Mouse (Mus musculus): ENCODE data around the gene Galnt14. TPM values are rescaled to one million over a fixed set of nuclear protein-coding genes. Genes with fewer than 3 reads are reported as not detected.

Galnt14 gene
- polyA plus RNA-seq, 1 experiment from 2014 or later: 9.5 TPM

DNA sequence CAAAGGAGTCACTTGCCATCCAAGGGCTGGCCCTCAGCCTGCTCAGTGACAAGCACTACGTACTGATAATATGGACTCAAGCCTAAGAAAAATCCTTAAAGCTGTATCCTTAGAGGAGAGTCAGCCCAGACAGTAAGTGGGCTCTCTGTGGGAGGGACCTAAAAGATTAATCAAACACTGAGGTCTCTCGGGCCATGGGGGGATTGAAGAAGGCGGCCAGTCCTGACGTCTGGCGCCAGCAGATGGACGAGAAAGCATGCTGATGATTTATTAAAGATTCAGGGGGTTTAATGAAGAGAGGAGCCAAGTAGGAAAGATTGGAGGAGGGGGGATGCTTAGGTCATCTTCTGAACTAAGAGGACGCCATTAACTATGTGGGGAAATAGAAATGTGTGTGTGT is 162.1 kb downstream of the Galnt14 start:
- H3K9me3 ChIP-seq (ENCODE audit: control insufficient read depth, low read length): no peaks in the 10 kb centered on the region
- ATAC-seq (ENCODE audit: insufficient read depth, low FRiP score, low TSS enrichment): peak; percentile 24; the same call in 1 of the 2 replicates
- H3K4me1 ChIP-seq (ENCODE audit: control insufficient read depth, insufficient read depth, low read length): no peaks in the 10 kb centered on the region
- WGBS: 59% methylated on average over 7 of the region's 7 CpGs
- no peak overlapping the region for H3K9ac ChIP-seq (ENCODE audit: low read length)
- peak; percentile 14 for DNase-seq (ENCODE audit: low spot score)
- H3K4me3 ChIP-seq (ENCODE audit: low read depth, low read length): no peak overlapping the region
- H3K27ac ChIP-seq (ENCODE audit: low read depth, low read length): peak overlapping the region; percentile 47; the same call in 1 of the 2 replicates
- H3K4me2 ChIP-seq (ENCODE audit: low read depth): no peak overlapping the region
- no peaks in the 10 kb centered on the region for H3K27me3 ChIP-seq (ENCODE audit: control insufficient read depth, insufficient read depth, low read length)
- H3K36me3 ChIP-seq (ENCODE audit: control insufficient read depth, insufficient read depth, low read length): no peaks in the 10 kb centered on the region

GRCm38 (mm10) chr17:73547483-73547882 is 162.8 kb downstream of the Galnt14 start:
- DNase-seq (ENCODE audit: low spot score) (no peak), ATAC-seq (ENCODE audit: insufficient read depth, low FRiP score, low TSS enrichment) (no peak)
- no peaks in the 10 kb centered on the region for H3K36me3 ChIP-seq (ENCODE audit: control insufficient read depth, insufficient read depth, low read length)
- no peak overlapping the region for H3K4me2 ChIP-seq (ENCODE audit: low read depth)
- H3K4me3 ChIP-seq (ENCODE audit: low read depth, low read length): no peak overlapping the region
- H3K4me1 ChIP-seq (ENCODE audit: control insufficient read depth, insufficient read depth, low read length): no peaks in the 10 kb centered on the region
- no peak overlapping the region for H3K9ac ChIP-seq (ENCODE audit: low read length)
- H3K27me3 ChIP-seq (ENCODE audit: control insufficient read depth, insufficient read depth, low read length): no peaks in the 10 kb centered on the region
- H3K9me3 ChIP-seq (ENCODE audit: control insufficient read depth, low read length): no peaks in the 10 kb centered on the region
- WGBS: 60% methylated on average over 2 of the region's 2 CpGs
- 0 out of 2 replicates have a peak overlapping the region, but pooled peaks have one; percentile 5 for H3K27ac ChIP-seq (ENCODE audit: low read depth, low read length)

- Histone ChIP-seq H3K36me3 (ENCODE audit: control insufficient read depth, insufficient read depth, low read length) (no peaks in the 10 kb centered on the region), H3K27me3 (ENCODE audit: control insufficient read depth, insufficient read depth, low read length) (no peaks in the 10 kb centered on the region), H3K9me3 (ENCODE audit: control insufficient read depth, low read length) (no peaks in the 10 kb centered on the region), H3K4me1 (ENCODE audit: control insufficient read depth, insufficient read depth, low read length) (peaks cover 4% of the 10 kb centered on the region; the same call in 1 of the 2 replicates), H3K9ac (ENCODE audit: low read length) (no peak overlapping the region), H3K4me3 (ENCODE audit: low read depth, low read length) (no peak overlapping the region), H3K4me2 (ENCODE audit: low read depth) (no peak overlapping the region), H3K27ac (ENCODE audit: low read depth, low read length) (no peak overlapping the region)
- ATAC-seq (ENCODE audit: insufficient read depth, low FRiP score, low TSS enrichment): no peak
- no peak for DNase-seq (ENCODE audit: low spot score)
- WGBS: 85% methylated on average over 9 of the region's 9 CpGs
Measured at GRCm38 (mm10) chr17:73541911-73542310, 168.3 kb downstream of the Galnt14 start.

GRCm38 (mm10) chr17:73541233-73541570 is 169.1 kb downstream of the Galnt14 start:
- no peak overlapping the region for H3K4me3 ChIP-seq (ENCODE audit: low read depth, low read length)
- DNase-seq (ENCODE audit: low spot score) (no peak), ATAC-seq (ENCODE audit: insufficient read depth, low FRiP score, low TSS enrichment) (no peak)
- no peaks in the 10 kb centered on the region for H3K27me3 ChIP-seq (ENCODE audit: control insufficient read depth, insufficient read depth, low read length)
- H3K9me3 ChIP-seq (ENCODE audit: control insufficient read depth, low read length): no peaks in the 10 kb centered on the region
- H3K36me3 ChIP-seq (ENCODE audit: control insufficient read depth, insufficient read depth, low read length): no peaks in the 10 kb centered on the region
- WGBS: 21% methylated on average over 1 of the region's 1 CpGs
- H3K27ac ChIP-seq (ENCODE audit: low read depth, low read length): no peak overlapping the region
- H3K9ac ChIP-seq (ENCODE audit: low read length): no peak overlapping the region
- no peak overlapping the region for H3K4me2 ChIP-seq (ENCODE audit: low read depth)
- peaks cover 4% of the 10 kb centered on the region; the same call in 1 of the 2 replicates for H3K4me1 ChIP-seq (ENCODE audit: control insufficient read depth, insufficient read depth, low read length)

GRCm38 (mm10) chr17:73540409-73541232 is 169.6 kb downstream of the Galnt14 start:
- no peak overlapping the region for H3K4me3 ChIP-seq (ENCODE audit: low read depth, low read length)
- no peak overlapping the region for H3K9ac ChIP-seq (ENCODE audit: low read length)
- H3K27me3 ChIP-seq (ENCODE audit: control insufficient read depth, insufficient read depth, low read length): no peaks in the 10 kb centered on the region
- H3K4me2 ChIP-seq (ENCODE audit: low read depth): no peak overlapping the region
- ATAC-seq (ENCODE audit: insufficient read depth, low FRiP score, low TSS enrichment) (no peak), DNase-seq (ENCODE audit: low spot score) (peak; percentile 15)
- H3K27ac ChIP-seq (ENCODE audit: low read depth, low read length): no peak overlapping the region
- no peaks in the 10 kb centered on the region for H3K36me3 ChIP-seq (ENCODE audit: control insufficient read depth, insufficient read depth, low read length)
- WGBS: 23% methylated on average over 14 of the region's 14 CpGs
- no peaks in the 10 kb centered on the region for H3K9me3 ChIP-seq (ENCODE audit: control insufficient read depth, low read length)
- peaks cover 4% of the 10 kb centered on the region; the same call in 1 of the 2 replicates for H3K4me1 ChIP-seq (ENCODE audit: control insufficient read depth, insufficient read depth, low read length)

DNA sequence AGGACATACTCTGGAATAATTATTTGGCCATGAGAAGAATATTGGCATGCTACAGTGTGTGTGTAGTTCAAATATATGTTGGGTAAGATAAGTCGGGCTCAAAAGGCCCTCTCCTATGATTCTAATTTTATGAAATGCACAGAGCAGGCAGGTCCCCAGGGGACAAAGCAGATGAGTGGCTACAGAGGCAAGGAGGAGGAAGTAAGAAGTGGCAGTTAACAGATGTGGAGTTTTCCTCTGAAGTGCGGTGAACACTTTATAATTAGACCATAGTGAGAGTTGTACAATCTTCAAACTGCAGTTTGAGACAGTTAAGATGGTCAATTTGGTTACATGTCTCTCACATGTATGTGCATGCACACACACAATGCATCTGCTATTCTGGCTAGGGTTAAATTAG is 178.4 kb downstream of the Galnt14 start:
- H3K4me2 ChIP-seq (ENCODE audit: low read depth): no peak overlapping the region
- ATAC-seq (ENCODE audit: insufficient read depth, low FRiP score, low TSS enrichment): no peak
- H3K27ac ChIP-seq (ENCODE audit: low read depth, low read length): no peak overlapping the region
- no peaks in the 10 kb centered on the region for H3K36me3 ChIP-seq (ENCODE audit: control insufficient read depth, insufficient read depth, low read length)
- H3K9me3 ChIP-seq (ENCODE audit: control insufficient read depth, low read length): no peaks in the 10 kb centered on the region
- WGBS: 84% methylated on average over 2 of the region's 2 CpGs
- no peak overlapping the region for H3K4me3 ChIP-seq (ENCODE audit: low read depth, low read length)
- no peaks in the 10 kb centered on the region for H3K4me1 ChIP-seq (ENCODE audit: control insufficient read depth, insufficient read depth, low read length)
- DNase-seq (ENCODE audit: low spot score): no peak
- no peak overlapping the region for H3K9ac ChIP-seq (ENCODE audit: low read length)
- H3K27me3 ChIP-seq (ENCODE audit: control insufficient read depth, insufficient read depth, low read length): no peaks in the 10 kb centered on the region

- Histone ChIP-seq H3K36me3 (ENCODE audit: control insufficient read depth, insufficient read depth, low read length) (no peaks in the 10 kb centered on the region), H3K27ac (ENCODE audit: low read depth, low read length) (no peak overlapping the region), H3K4me2 (ENCODE audit: low read depth) (no peak overlapping the region), H3K9me3 (ENCODE audit: control insufficient read depth, low read length) (no peaks in the 10 kb centered on the region), H3K27me3 (ENCODE audit: control insufficient read depth, insufficient read depth, low read length) (no peaks in the 10 kb centered on the region), H3K4me3 (ENCODE audit: low read depth, low read length) (no peak overlapping the region), H3K9ac (ENCODE audit: low read length) (no peak overlapping the region), H3K4me1 (ENCODE audit: control insufficient read depth, insufficient read depth, low read length) (no peaks in the 10 kb centered on the region)
- 81% methylated on average over 7 of the region's 7 CpGs for WGBS
- DNase-seq (ENCODE audit: low spot score): no peak
- no peak for ATAC-seq (ENCODE audit: insufficient read depth, low FRiP score, low TSS enrichment)
Measured at GRCm38 (mm10) chr17:73522169-73522568, 188.1 kb downstream of the Galnt14 start.

GRCm38 (mm10) chr17:73519350-73519749 is 190.9 kb downstream of the Galnt14 start:
- H3K9me3 ChIP-seq (ENCODE audit: control insufficient read depth, low read length): no peaks in the 10 kb centered on the region
- H3K4me3 ChIP-seq (ENCODE audit: low read depth, low read length): no peak overlapping the region
- 85% methylated on average over 5 of the region's 5 CpGs for WGBS
- no peak overlapping the region for H3K27ac ChIP-seq (ENCODE audit: low read depth, low read length)
- ATAC-seq (ENCODE audit: insufficient read depth, low FRiP score, low TSS enrichment): no peak
- H3K9ac ChIP-seq (ENCODE audit: low read length): no peak overlapping the region
- DNase-seq (ENCODE audit: low spot score): no peak
- H3K4me2 ChIP-seq (ENCODE audit: low read depth): no peak overlapping the region
- H3K4me1 ChIP-seq (ENCODE audit: control insufficient read depth, insufficient read depth, low read length): no peaks in the 10 kb centered on the region
- no peaks in the 10 kb centered on the region for H3K27me3 ChIP-seq (ENCODE audit: control insufficient read depth, insufficient read depth, low read length)
- no peaks in the 10 kb centered on the region for H3K36me3 ChIP-seq (ENCODE audit: control insufficient read depth, insufficient read depth, low read length)

DNA sequence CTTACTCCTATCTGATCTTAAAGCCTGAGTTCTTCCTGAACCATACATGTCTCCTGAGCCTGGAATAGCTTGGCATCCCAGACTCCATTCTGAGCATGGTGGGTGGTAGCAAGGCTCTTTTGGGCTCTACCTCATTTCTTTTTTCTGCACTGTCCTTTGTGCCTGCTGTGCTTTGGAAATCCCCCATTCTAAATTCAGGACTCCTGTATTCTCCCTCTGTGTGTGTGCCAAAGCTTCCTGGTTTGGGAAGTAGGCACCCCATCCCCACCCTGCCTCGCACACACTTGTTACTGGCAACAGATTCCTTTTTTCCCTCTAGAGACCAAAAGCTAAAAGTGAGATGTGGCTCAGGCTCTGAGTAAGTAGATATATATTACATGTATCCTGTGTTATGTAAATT is 191.9 kb downstream of the Galnt14 start:
- WGBS: 84% methylated on average over 1 of the region's 1 CpGs
- H3K9ac ChIP-seq (ENCODE audit: low read length): no peak overlapping the region
- no peaks in the 10 kb centered on the region for H3K27me3 ChIP-seq (ENCODE audit: control insufficient read depth, insufficient read depth, low read length)
- no peaks in the 10 kb centered on the region for H3K4me1 ChIP-seq (ENCODE audit: control insufficient read depth, insufficient read depth, low read length)
- ATAC-seq (ENCODE audit: insufficient read depth, low FRiP score, low TSS enrichment) (no peak), DNase-seq (ENCODE audit: low spot score) (no peak)
- H3K4me2 ChIP-seq (ENCODE audit: low read depth): no peak overlapping the region
- H3K9me3 ChIP-seq (ENCODE audit: control insufficient read depth, low read length): no peaks in the 10 kb centered on the region
- H3K27ac ChIP-seq (ENCODE audit: low read depth, low read length): no peak overlapping the region
- no peaks in the 10 kb centered on the region for H3K36me3 ChIP-seq (ENCODE audit: control insufficient read depth, insufficient read depth, low read length)
- no peak overlapping the region for H3K4me3 ChIP-seq (ENCODE audit: low read depth, low read length)
